Mouse (Mus musculus): ENCODE measurements around the gene Usp21. TPM values are rescaled to one million over a fixed set of nuclear protein-coding genes. Genes with fewer than 3 reads are reported as not detected.

The Usp21 gene
- polyA plus RNA-seq, 2 experiments, result 17.4 to 18.0 TPM

GRCm38 (mm10) chr1:171282086-171282805 is 5.5 kb downstream of the Usp21 start:
- no peak for TF ChIP-seq EP300 (IDR thresholded peaks at IDR 0.05; ENCODE audit: low read depth)
- peak overlapping the region; percentile 78 for H3K4me2 ChIP-seq (ENCODE audit: low read depth)
- no peak for ATAC-seq (ENCODE audit: insufficient read depth)
- no peak for DNase-seq (ENCODE audit: low read depth in 3 of 3, low spot score in 3 of 3)
- WGBS (ENCODE audit: insufficient replicate concordance), result 62% methylated on average over 18 of the region's 18 CpGs
- peaks cover 47% of the 10 kb centered on the region for H3K36me3 ChIP-seq (replicated peaks; ENCODE audit: control insufficient read depth, insufficient read depth, low read depth)
- peak overlapping the region; percentile 100 for H3K9ac ChIP-seq (replicated peaks)
- H3K4me1 ChIP-seq (replicated peaks; ENCODE audit: control insufficient read depth in 2 of 2, insufficient read depth in 2 of 2, low read length in 1 of 2), result peaks cover 11 to 15% of the 10 kb centered on the region in 2 experiments
- H3K9me3 ChIP-seq (ENCODE audit: control insufficient read depth, low read length), result no peaks in the 10 kb centered on the region
- H3K27ac ChIP-seq, result peak overlapping the region; percentile 96
- no peaks in the 10 kb centered on the region for H3K27me3 ChIP-seq (ENCODE audit: control insufficient read depth, insufficient read depth, low read length)
- H3K4me3 ChIP-seq (ENCODE audit: insufficient read depth in 1 of 2, low read depth in 2 of 2, low read length in 2 of 2), result peak overlapping the region; percentile 66 to 93

GRCm38 (mm10) chr1:171281528-171281923 is 6.3 kb downstream of the Usp21 start:
- H3K4me1 ChIP-seq (replicated peaks; ENCODE audit: control insufficient read depth in 2 of 2, insufficient read depth in 2 of 2, low read length in 1 of 2), result peaks cover 8 to 13% of the 10 kb centered on the region in 2 experiments; a peak in 3 of 4 replicates
- H3K4me2 ChIP-seq (ENCODE audit: low read depth), result peak overlapping the region; percentile 78
- DNase-seq (ENCODE audit: low read depth in 3 of 3, low spot score in 3 of 3) (peak; percentile 78 to 89 (median 80)), ATAC-seq (ENCODE audit: insufficient read depth) (peak; percentile 46)
- peak overlapping the region; percentile 96 for H3K27ac ChIP-seq
- peak; percentile 88 for TF ChIP-seq CTCF (IDR thresholded peaks at IDR 0.05; ENCODE audit: low read depth)
- no peak for TF ChIP-seq EP300 (IDR thresholded peaks at IDR 0.05; ENCODE audit: low read depth)
- H3K9me3 ChIP-seq (ENCODE audit: control insufficient read depth, low read length), result no peaks in the 10 kb centered on the region
- under 1% methylated on average over 10 of the region's 10 CpGs for whole genome bisulfite sequencing (ENCODE audit: insufficient replicate concordance)
- peaks cover 54% of the 10 kb centered on the region for H3K36me3 ChIP-seq (replicated peaks; ENCODE audit: control insufficient read depth, insufficient read depth, low read depth)
- peak overlapping the region; percentile 100 for H3K9ac ChIP-seq (replicated peaks)
- H3K27me3 ChIP-seq (ENCODE audit: control insufficient read depth, insufficient read depth, low read length), result no peaks in the 10 kb centered on the region
- peak overlapping the region; percentile 66 to 93 for H3K4me3 ChIP-seq (ENCODE audit: insufficient read depth in 1 of 2, low read depth in 2 of 2, low read length in 2 of 2)

GRCm38 (mm10) chr1:171280916-171281527 is 6.8 kb downstream of the Usp21 start, which contains the start of gene Ppox:
Ppox (minus strand) TSS chr1:171281186.
- DNase-seq (ENCODE audit: low read depth in 3 of 3, low spot score in 3 of 3) (peak; percentile 99 to 100 (median 100)), ATAC-seq (ENCODE audit: insufficient read depth) (peak; percentile 93)
- Histone ChIP-seq H3K4me2 (ENCODE audit: low read depth) (peak within 1 kb of the TSS; percentile 95), H3K9ac (replicated peaks) (peak within 1 kb of the TSS; percentile 100), H3K27ac (peak within 1 kb of the TSS; percentile 96), H3K36me3 (replicated peaks; ENCODE audit: control insufficient read depth, insufficient read depth, low read depth) (peaks cover 59% of the 10 kb centered on the region), H3K4me3 (ENCODE audit: insufficient read depth in 1 of 2, low read depth in 2 of 2, low read length in 2 of 2) (peak within 1 kb of the TSS; percentile 66 to 93), H3K27me3 (ENCODE audit: control insufficient read depth, insufficient read depth, low read length) (no peaks in the 10 kb centered on the region), H3K4me1 (replicated peaks; ENCODE audit: control insufficient read depth in 2 of 2, insufficient read depth in 2 of 2, low read length in 1 of 2) (peaks cover 8 to 13% of the 10 kb centered on the region in 2 experiments; a peak in 3 of 4 replicates), H3K9me3 (ENCODE audit: control insufficient read depth, low read length) (no peaks in the 10 kb centered on the region)
- 1% methylated on average over 26 of the region's 26 CpGs for WGBS (ENCODE audit: insufficient replicate concordance)
- TF ChIP-seq EP300 (IDR thresholded peaks at IDR 0.05; ENCODE audit: low read depth), result peak; percentile 98
- peak; percentile 19; the same call in 1 of the 2 replicates for TF ChIP-seq CTCF (IDR thresholded peaks at IDR 0.05; ENCODE audit: low read depth)

GRCm38 (mm10) chr1:171280250-171280915 is 7.4 kb downstream of the Usp21 start:
- 1% methylated on average over 25 of the region's 25 CpGs for WGBS (ENCODE audit: insufficient replicate concordance)
- Histone ChIP-seq H3K27ac (peak overlapping the region; percentile 96), H3K27me3 (ENCODE audit: control insufficient read depth, insufficient read depth, low read length) (no peaks in the 10 kb centered on the region), H3K4me3 (ENCODE audit: insufficient read depth in 1 of 2, low read depth in 2 of 2, low read length in 2 of 2) (peak overlapping the region; percentile 66 to 93), H3K4me1 (replicated peaks; ENCODE audit: control insufficient read depth in 2 of 2, insufficient read depth in 2 of 2, low read length in 1 of 2) (peaks cover 8 to 13% of the 10 kb centered on the region in 2 experiments; a peak in 3 of 4 replicates), H3K9me3 (ENCODE audit: control insufficient read depth, low read length) (no peaks in the 10 kb centered on the region), H3K4me2 (ENCODE audit: low read depth) (peak overlapping the region; percentile 95), H3K9ac (replicated peaks) (peak overlapping the region; percentile 100), H3K36me3 (replicated peaks; ENCODE audit: control insufficient read depth, insufficient read depth, low read depth) (peaks cover 65% of the 10 kb centered on the region)
- DNase-seq (ENCODE audit: low read depth in 3 of 3, low spot score in 3 of 3), result no peak
- ATAC-seq (ENCODE audit: insufficient read depth), result peak; percentile 56
- no peak for TF ChIP-seq EP300 (IDR thresholded peaks at IDR 0.05; ENCODE audit: low read depth)
- no peak for TF ChIP-seq CTCF (IDR thresholded peaks at IDR 0.05; ENCODE audit: low read depth)
